Mouse (Mus musculus): ENCODE results near the gene Clp1.
A peak's percentile ranks its signal among the peaks of the same experiment; 100 is the strongest.

The Clp1 gene

DNA sequence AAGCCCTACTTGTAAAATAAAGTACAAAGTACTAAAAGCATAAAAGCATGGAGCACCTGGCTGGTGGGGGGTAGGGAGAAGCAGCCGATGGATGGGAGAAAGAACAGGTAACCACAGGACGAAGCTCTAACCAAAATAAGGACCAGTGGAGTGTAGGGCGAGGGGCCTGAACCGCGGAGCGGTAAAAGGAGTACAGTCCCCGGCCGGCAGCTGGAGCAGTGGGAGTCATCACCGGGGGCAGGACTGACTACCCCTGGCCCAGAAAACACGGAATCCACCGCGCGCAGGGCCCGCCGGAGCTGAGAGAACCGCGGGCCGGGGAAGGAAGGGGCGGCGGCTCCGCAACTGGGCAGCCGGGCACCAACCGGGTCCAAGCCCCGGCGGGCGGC lies 12.7 kb downstream of the Clp1 start:
- DNase-seq (ENCODE audit: low spot score in 2 of 2) = no peak

DNA sequence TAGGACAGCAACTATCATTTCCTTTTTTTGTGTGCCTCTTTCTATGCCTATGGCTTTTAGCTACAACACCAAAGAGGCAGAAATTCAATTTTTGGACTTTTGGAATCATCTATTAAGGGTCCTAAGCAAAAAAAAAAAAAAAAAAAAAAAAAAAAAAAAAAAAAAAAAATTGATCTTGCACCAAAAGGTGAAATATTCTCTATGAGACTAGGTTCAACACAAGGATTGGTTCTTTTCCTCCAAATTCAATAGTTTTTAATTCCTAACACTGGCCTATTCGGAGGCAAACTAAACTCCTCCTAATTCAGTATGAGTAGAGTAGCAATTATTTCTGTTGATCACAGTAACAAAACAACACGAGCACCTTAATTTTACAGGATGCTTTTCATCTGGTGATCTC lies 15.3 kb downstream of the Clp1 start:
- DNase-seq (ENCODE audit: low spot score in 2 of 2) = no peak

DNA sequence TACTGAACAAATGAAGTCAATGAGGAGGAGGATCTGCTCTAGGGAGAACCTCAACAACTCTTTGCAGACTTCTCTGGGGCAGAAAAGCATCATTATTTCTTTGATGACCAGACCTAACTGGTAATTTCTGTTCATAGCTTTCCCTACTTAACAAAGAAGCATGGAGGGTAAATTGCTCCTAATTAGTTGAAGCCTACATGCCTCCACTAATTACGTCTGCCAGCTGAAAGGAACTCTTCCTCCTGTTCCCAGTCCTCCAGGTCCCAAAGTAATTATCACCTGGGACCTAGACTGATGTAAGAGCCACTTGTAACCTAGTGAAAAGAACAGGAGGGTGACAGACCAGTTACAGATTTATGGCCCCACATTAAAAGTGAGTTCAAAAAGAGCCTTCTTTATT lies 19.6 kb downstream of the Clp1 start:
- no peak for DNase-seq (ENCODE audit: low spot score in 2 of 2)

DNA sequence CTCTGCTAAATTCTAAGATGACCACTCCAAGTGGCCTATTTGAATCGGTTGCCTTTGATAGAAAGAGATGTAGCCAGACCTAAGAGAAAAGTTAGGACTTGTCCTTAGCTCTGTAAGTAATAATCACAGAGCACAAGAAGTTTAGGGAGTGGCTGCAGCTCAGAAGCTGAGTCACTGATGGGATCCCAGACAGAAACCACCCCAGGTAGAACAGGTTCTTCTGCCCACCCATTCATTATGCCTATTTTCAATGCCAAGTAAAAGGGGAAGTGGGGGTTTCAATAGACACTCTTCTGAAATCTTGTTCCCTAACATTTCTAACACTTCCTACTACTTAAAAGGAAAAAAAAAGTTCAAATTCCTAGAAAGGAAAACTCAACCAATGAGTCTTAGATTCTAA lies 21.9 kb downstream of the Clp1 start:
- peak in 1 of 2 experiments; percentile 35 for DNase-seq (ENCODE audit: low spot score in 2 of 2)

DNA sequence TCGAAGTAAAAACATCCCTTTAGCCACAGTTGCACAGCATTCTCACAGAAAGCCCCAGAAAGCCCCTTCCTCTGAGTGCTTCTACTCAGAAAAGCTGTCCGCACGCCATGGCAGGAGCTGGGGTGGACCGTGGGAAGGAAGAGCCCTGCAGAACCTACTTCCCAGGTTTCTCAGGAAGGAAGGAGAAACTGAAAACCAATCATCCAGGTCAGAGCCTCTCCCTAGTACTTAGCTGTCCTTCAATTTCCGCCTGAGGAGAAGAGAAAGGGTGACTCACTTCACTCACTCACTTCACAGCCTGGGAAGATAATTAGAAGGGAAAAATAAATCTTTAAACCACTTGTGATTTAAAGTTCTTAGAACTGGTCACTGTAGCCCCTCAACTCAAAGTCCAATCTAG lies 22.8 kb downstream of the Clp1 start:
- no peak for DNase-seq (ENCODE audit: low spot score in 2 of 2)

DNA sequence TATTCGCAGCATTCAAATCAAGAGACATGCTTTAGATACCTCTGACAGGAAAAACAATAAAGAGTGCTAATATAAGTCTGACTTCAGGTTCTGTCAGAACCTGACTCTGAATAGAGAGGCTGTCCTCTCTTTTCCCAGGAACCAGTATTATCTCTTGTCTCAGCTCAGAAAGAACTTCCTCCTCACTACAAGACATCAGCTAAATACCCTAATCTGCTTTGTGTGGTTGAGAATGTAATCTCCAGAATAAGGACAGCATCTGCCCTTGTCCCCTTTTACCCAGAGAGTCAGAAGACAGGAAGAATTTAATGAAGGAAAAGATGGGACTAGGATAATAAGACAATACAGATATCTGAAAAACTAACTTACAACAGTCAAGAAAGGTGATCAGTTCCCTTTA lies 23.7 kb downstream of the Clp1 start:
- DNase-seq (ENCODE audit: low spot score in 2 of 2) = no peak

DNA sequence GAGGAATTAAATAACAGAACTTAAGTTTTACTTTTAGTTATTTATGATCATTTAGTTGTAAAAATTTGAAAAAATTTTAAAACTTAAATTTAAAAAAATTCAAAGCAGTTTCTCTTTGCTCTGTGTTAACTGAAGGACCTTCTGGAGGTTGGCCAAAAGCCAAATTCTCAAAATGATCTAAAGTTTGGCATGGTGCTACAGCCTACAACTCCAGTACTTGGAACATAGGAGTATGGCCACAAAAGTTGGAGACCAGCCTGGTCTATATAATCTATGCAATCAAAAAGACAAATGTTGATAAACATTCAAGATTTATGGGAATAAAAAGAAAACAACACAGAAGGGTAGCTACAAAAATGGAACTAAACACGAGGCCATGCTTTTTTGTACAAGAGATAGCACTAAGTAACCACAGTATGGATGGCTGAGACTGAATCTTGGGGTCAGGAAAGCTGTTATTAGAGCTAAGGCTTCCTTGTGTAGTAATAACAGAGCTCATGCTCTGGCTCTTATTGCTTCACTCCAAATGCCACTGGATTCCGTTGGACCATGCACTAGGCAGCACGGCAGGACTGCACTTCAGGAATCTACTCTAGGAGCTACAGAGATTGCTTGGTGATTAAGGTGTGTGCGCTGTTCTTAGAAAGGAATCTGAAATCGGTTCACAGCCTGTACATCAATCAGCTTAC lies 32.0 kb downstream of the Clp1 start:
- DNase-seq (ENCODE audit: low spot score in 2 of 2) = no peak

DNA sequence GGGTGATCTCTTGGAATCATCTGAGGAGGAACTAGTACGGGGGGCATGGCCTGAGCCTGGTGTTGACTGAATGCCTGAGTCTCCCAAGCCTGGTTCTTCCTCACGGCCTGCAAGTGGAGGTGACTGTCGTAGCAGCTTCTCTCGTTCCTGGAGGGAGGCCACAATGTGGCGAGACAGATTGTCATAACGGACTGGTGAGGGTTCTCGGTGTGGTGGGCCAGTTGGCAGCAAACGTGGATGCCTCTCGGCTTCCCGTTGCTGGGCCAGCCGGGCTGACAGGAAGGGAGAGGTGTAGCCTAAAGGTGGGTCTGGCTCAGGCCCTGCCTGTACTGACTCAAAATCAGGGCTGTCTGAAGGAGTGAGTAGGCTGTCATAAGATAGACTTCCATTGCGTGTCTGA lies 37.1 kb downstream of the Clp1 start:
- no peak for DNase-seq (ENCODE audit: low spot score in 2 of 2)

DNA sequence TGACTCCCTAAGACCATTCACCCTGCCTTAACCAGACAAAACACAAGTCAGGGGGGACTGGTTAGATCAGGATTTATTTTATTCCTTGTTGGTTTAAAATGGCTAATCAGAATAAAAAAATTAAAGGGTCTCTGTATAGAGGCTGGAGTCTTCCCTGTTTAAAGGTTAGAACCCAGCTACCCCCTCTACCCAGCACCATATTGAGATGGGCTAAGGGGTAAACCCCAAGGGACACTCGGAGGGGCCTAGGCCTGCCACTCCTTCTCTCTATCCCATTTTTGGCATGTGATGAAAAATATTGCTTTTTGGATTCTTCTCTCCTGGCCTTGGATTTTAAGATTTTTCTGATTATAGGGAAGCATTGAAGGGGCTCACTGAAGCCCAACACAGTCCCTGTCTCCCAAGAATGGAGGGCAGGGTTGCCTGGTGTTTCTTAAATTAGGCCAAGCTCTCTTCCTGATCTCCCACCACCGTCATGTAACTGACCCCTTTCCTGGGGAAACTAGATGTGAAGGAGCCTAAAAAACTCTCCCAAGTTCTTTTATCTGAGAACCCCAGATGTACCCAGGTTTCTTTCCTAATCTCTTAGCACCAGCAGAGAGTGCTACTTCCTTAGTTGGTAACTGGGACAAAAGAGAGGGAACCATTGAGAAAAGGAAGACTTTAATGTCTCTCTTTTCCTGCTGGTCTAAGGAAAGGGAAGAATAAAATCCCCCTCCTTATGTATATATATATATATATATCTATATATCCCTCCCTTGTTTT lies 38.9 kb downstream of the Clp1 start:
- DNase-seq (ENCODE audit: low spot score in 2 of 2) = no peak

DNA sequence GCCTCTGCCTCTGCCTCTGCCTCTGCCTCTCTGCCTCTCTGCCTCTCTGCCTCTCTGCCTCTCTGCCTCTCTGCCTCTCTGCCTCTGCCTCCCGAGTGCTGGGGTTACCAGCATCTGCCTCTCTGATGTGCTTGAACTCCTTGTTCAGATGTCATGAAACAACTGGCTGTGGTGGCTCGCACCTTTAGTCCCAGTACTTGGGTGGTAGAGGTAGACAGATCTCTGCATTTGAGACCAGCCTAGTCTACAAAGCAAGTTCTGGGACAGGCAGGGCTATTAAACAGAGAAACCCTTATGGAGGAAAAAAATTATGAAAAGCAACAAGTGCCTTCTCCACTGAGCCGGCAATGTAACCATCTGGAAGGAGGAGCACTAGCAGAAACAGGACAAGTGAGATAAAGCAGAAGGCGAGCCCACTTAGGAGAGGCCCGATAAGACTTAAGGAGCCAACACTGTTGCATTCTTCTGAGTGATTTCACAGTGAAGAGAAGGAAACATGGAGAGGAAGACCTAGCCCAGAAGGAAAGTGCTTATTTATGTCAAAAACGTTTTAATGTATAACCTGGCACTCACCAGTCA lies 44.5 kb downstream of the Clp1 start:
- no peak for DNase-seq (ENCODE audit: low spot score in 2 of 2)

DNA sequence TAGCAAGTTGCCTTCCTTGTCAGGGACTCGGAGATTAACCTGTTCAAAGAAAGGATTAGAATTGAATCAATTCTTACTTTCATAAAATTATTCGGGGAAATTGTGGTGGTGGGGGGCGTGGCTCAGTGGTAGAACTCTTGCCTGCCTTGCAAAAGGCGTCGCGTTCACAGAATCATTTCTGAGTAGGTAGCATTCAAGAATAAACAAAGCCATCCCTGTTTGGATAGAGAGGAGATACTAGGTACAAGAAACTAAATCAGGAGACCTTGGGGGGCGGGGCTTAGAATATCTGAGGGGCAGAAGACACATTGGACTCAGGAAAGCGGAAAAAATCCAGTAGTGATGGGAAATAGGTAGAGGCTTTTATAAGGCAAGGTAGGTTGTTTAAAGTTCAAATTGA lies 48.1 kb downstream of the Clp1 start, which contains the start of gene Tmx2:
TSS of gene Tmx2 (minus strand) at position 125 of the 400 bp plus-strand sequence.
- no peak for DNase-seq (ENCODE audit: low spot score in 2 of 2)

DNA sequence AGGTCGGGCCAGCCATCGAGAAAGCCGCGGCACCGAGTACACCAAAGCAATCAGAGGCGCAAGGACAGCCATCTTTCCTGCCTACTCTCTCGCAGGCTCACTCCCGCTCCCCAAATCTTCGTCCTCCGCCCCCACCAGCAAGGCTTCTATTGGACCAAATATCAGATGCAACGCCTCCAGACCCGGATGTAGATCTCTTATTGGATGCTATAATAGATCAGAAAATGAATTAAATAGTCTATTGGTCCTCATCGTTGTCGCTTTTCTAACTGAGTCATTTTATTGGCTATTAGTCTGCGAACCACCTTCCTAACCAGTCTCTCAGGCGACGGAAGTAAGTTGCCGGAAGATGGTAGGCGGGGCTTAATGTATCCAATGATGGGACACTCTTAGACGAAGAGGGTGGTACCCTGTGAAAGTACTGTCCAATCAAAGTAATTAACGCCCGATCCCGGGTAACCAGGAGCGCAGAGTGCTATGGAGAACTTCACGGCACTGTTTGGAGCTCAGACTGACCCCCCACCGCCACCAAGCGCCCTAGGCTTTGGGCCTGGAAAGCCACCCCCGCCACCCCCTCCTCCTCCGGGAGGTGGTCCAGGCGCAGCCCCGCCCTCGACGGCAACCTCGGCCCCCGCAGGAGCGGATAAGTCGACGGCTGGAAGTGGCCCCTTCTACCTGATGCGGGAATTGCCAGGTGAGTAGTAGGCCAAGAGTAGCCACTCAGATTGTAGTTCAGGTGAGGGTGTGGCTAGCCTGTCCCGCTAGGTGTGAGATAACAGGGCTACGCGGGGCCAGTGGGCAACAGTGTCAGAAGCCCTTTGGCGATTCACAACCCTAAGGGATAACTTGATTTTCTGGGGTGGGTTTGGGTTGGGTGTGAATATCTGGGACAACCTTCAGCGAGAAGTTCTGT lies 48.9 kb downstream of the Clp1 start, which contains the start of the genes Gm28635 and Med19:
TSS of gene Gm28635 (minus strand) at position 74 of the 913 bp plus-strand sequence.
TSS of gene Med19 (plus strand) at position 435 of the 913 bp plus-strand sequence.
- peak; percentile 79 to 91 for DNase-seq (ENCODE audit: low spot score in 2 of 2)

DNA sequence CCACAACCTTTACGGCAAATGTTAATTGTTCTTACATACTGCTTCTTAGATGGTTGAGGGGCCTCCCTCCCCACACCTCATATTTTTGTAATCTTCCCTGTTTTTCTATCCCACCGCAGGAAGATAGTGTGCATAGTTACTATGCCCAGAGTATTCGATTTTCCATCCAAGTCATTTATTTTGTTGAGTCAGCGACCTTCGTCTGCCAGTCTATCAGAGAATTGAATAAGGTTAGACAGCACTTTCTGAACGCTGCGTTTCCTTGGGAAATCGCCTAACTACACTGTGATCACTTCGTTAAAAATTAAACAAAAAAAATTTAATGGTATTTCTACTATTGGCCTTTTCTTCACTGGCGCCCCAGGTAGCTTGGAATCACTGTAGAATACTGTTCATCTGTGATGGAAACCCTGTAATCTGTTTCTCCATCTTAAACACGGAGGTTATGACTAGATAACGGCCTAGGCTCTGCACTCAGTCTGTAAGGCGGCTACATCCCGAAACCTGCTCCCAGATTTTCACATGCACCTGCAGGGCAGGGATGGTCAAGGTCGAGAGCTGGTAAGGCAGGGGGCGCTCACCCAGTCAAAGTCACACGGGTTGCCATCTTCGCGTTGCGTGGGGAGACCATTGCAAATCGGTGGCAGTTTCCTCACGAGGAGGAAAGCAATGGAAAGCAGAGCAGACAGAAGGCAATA lies 49.7 kb downstream of the Clp1 start:
- no peak for DNase-seq (ENCODE audit: low spot score in 2 of 2)
